Mouse (Mus musculus) midbrain, postnatal 0 days (tissue): ENCODE measurements at regions not wholly inside any gene's neighbourhood (a gene's known extent, or its start where the extent isn't known, plus 50 kb on each side); places are given as distances from the start of the nearest gene placed in this dataset.

Experiments used
- ATAC-seq: fragments of 200-750 bp; cut with Nextera tagmentation; 2 replicates; pipeline ENCODE4 v1.8.0; 2017; ENCODE audit warnings: moderate number of reproducible peaks, mild to moderate bottlenecking, moderate TSS enrichment, moderate library complexity; ENCODE audit not compliant: low FRiP score
- DNase-seq: peaks from one replicate; pipeline ENCODE4 v3.0.0-alpha.2; 2015; ENCODE audit warnings: low spot score
- H3K27ac ChIP-seq: fragments of 300-500 bp; sonication (generic); 2 replicates; pipeline ENCODE4 v1.5.1; 2014; ENCODE audit warnings: low read depth, mild to moderate bottlenecking, low read length, mixed read lengths
- H3K27me3 ChIP-seq: fragments of 300-500 bp; sonication (generic); 2 replicates; pipeline ENCODE4 v1.6.1; 2014; ENCODE audit warnings: low read length, control low read depth, mixed read lengths; ENCODE audit not compliant: insufficient read depth
- H3K36me3 ChIP-seq: fragments of 300-500 bp; sonication (generic); 2 replicates; pipeline ENCODE4 v1.6.1; 2014; ENCODE audit warnings: low read length, control low read depth, mixed read lengths; ENCODE audit not compliant: insufficient read depth
- H3K4me1 ChIP-seq: fragments of 300-500 bp; sonication (generic); 2 replicates; pipeline ENCODE4 v1.6.1; 2014; ENCODE audit warnings: mild to moderate bottlenecking, control low read depth, antibody characterized with exemption, low read length, mixed read lengths; ENCODE audit not compliant: insufficient read depth
- H3K4me2 ChIP-seq: fragments of 300-500 bp; sonication (generic); 2 replicates; pipeline ENCODE4 v1.6.1; 2014; ENCODE audit warnings: low read depth, mild to moderate bottlenecking, low read length, mixed read lengths; ENCODE audit not compliant: poor library complexity, severe bottlenecking
- H3K4me3 ChIP-seq: fragments of 300-500 bp; sonication (generic); 2 replicates; pipeline ENCODE4 v1.5.1; 2014; ENCODE audit warnings: low read depth, mild to moderate bottlenecking, low read length, moderate library complexity
- H3K9ac ChIP-seq: fragments of 300-500 bp; sonication (generic); replicated peaks from 2 replicates; pipeline ENCODE4 v1.6.1; 2014; ENCODE audit warnings: mild to moderate bottlenecking, low read length, moderate library complexity, mixed read lengths; ENCODE audit not compliant: poor library complexity, severe bottlenecking
- H3K9me3 ChIP-seq: fragments of 300-500 bp; sonication (generic); 2 replicates; pipeline ENCODE4 v1.6.1; 2016; ENCODE audit warnings: low read length, control low read depth
- CTCF ChIP-seq: IDR thresholded peaks from 2 replicates; pipeline ENCODE4 v1.5.1; 2016; ENCODE audit warnings: antibody characterized with exemption, mild to moderate bottlenecking
- WGBS: fragments of 180-500 bp; shearing (Covaris S2); extraction: QIAGEN DNeasy Blood & Tissue Kit; methylation state at CpG from one replicate; pipeline ENCODE4 v1.1.7; 2014; 5-methylcytosine and 5-hydroxymethylcytosine counted together

DNA sequence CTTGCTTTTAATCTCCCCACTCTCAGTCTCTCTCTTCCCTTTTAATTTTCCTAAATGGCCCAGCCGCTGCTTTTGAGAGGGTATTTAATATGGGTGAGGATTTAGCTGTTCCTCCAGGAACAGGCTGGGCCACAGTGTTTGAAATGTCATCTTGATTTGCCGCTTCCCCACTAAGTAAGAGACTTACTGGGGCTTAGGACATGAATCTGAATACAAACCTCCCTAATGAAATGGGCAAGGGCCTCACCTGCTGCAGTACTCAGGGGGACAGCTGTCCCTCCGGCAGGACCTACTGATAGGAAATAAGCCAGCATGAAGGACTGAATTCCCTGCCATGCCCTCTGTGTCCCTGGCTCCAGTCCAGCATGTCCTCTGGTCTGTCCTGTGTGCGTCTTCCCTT lies 50.6 kb upstream of the Prr23a1 start:
- Histone ChIP-seq H3K9me3 (0 out of 2 replicates have a peak, but pooled peaks cover 3% of the 10 kb centered on the region), H3K9ac (no peak overlapping the region), H3K4me3 (no peak overlapping the region), H3K4me1 (no peaks in the 10 kb centered on the region), H3K27ac (no peak overlapping the region), H3K36me3 (no peaks in the 10 kb centered on the region), H3K27me3 (no peaks in the 10 kb centered on the region), H3K4me2 (no peak overlapping the region)
- no peak for DNase-seq
- no peak for ATAC-seq
- TF ChIP-seq CTCF = no peak
- WGBS = 30% methylated on average over 4 of the region's 4 CpGs

GRCm38 (mm10) chr9:98773651-98774185 lies 68.6 kb upstream of the Prr23a1 start:
- Histone ChIP-seq H3K4me3 (no peak overlapping the region), H3K36me3 (no peaks in the 10 kb centered on the region), H3K4me1 (no peaks in the 10 kb centered on the region), H3K9me3 (no peaks in the 10 kb centered on the region), H3K27me3 (no peaks in the 10 kb centered on the region), H3K27ac (no peak overlapping the region), H3K4me2 (no peak overlapping the region), H3K9ac (no peak overlapping the region)
- DNase-seq = no peak
- WGBS = 80% methylated on average over 5 of the region's 5 CpGs
- no peak for ATAC-seq
- TF ChIP-seq CTCF = no peak

DNA sequence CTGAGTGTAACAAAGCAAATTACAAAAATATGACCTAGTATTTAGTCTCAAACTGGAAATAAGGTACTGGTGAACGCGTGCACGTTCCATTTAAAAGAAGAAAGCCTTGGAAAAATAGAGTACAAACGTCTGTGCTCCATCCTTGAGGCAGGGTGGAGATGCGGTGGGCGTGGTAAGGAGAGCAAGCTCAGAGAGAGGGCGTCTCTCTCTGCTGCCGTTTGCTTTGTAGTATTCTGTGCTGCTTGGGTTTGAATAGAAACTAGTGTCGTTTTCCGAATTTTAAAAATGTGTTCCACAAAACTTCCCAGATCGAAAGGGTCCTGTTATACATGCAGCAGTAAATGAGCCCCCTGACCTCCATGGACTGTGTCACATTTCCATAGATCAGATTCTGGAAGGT lies 69.1 kb upstream of the Prr23a1 start:
- Histone ChIP-seq H3K9ac (no peak overlapping the region), H3K27ac (no peak overlapping the region), H3K27me3 (no peaks in the 10 kb centered on the region), H3K9me3 (no peaks in the 10 kb centered on the region), H3K4me1 (no peaks in the 10 kb centered on the region), H3K4me3 (no peak overlapping the region), H3K36me3 (no peaks in the 10 kb centered on the region), H3K4me2 (no peak overlapping the region)
- no peak for TF ChIP-seq CTCF
- ATAC-seq = no peak
- WGBS = 87% methylated on average over 11 of the region's 11 CpGs
- DNase-seq = no peak

GRCm38 (mm10) chr9:98754764-98755163 lies 87.5 kb upstream of the Prr23a1 start:
- no peak for TF ChIP-seq CTCF
- Histone ChIP-seq H3K9ac (no peak overlapping the region), H3K4me2 (no peak overlapping the region), H3K9me3 (no peaks in the 10 kb centered on the region), H3K4me3 (no peak overlapping the region), H3K27ac (no peak overlapping the region), H3K27me3 (no peaks in the 10 kb centered on the region), H3K36me3 (no peaks in the 10 kb centered on the region), H3K4me1 (no peaks in the 10 kb centered on the region)
- ATAC-seq (no peak), DNase-seq (no peak)
- WGBS = 83% methylated on average over 4 of the region's 4 CpGs

GRCm38 (mm10) chr9:98753356-98753953 lies 88.8 kb upstream of the Prr23a1 start:
- H3K27me3 ChIP-seq = no peaks in the 10 kb centered on the region
- no peaks in the 10 kb centered on the region for H3K9me3 ChIP-seq
- no peak overlapping the region for H3K4me3 ChIP-seq
- 77% methylated on average over 6 of the region's 6 CpGs for WGBS
- no peak overlapping the region for H3K9ac ChIP-seq
- DNase-seq (no peak), ATAC-seq (no peak)
- H3K27ac ChIP-seq = no peak overlapping the region
- H3K36me3 ChIP-seq = no peaks in the 10 kb centered on the region
- no peak for TF ChIP-seq CTCF
- no peaks in the 10 kb centered on the region for H3K4me1 ChIP-seq
- H3K4me2 ChIP-seq = no peak overlapping the region

DNA sequence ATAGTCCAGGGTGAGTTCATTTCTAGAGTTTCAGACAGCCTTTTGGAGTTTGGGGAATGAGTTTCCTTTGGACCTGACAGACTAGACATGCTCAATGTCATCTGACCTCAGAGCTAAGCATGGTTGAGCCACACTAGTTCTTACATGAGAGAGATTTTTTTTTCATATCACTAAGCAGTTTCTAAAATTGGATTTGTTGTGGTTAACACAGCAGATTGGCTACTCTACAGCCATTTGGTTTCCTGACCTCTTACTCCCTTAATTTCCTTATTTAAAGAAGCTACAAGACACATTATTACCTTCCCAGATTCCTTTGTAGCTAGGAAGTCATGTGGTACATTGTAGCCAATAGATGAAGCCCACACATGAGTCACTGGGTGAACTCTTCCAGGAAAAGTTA lies 98.5 kb upstream of the Prr23a1 start:
- Histone ChIP-seq H3K9ac (no peak overlapping the region), H3K4me2 (no peak overlapping the region), H3K27me3 (no peaks in the 10 kb centered on the region), H3K4me1 (no peaks in the 10 kb centered on the region), H3K36me3 (no peaks in the 10 kb centered on the region), H3K9me3 (no peaks in the 10 kb centered on the region), H3K4me3 (no peak overlapping the region), H3K27ac (no peak overlapping the region)
- no peak for ATAC-seq
- no peak for DNase-seq
- TF ChIP-seq CTCF = no peak
